Mouse (Mus musculus) forebrain, embryonic 13.5 days (tissue): ENCODE measurements around the gene Madcam1. TPM values are rescaled to one million over a fixed set of nuclear protein-coding genes. Genes with fewer than 3 reads are reported as not detected.

Experiments
- ATAC-seq: fragments of 200-750 bp; cut with Nextera tagmentation; 2 replicates; pipeline ENCODE4 v1.8.0; 2017
- H3K27ac ChIP-seq: fragments of 300-500 bp; sonication (generic); 2 replicates; pipeline ENCODE4 v1.5.1; 2015; ENCODE audit warnings: inconsistent platforms, mild to moderate bottlenecking, moderate library complexity
- H3K27me3 ChIP-seq: fragments of 300-500 bp; sonication (generic); 2 replicates; pipeline ENCODE4 v1.6.1; 2015; ENCODE audit warnings: mild to moderate bottlenecking, inconsistent platforms
- H3K36me3 ChIP-seq: fragments of 300-500 bp; sonication (generic); 2 replicates; pipeline ENCODE4 v1.6.1; 2015; ENCODE audit warnings: mild to moderate bottlenecking, inconsistent platforms; ENCODE audit not compliant: poor library complexity, severe bottlenecking
- H3K4me1 ChIP-seq: fragments of 300-500 bp; sonication (generic); 2 replicates; pipeline ENCODE4 v1.6.1; 2015; ENCODE audit warnings: inconsistent platforms
- H3K4me2 ChIP-seq: fragments of 300-500 bp; sonication (generic); 2 replicates; pipeline ENCODE4 v1.6.1; 2015; ENCODE audit warnings: inconsistent platforms, mild to moderate bottlenecking, moderate library complexity
- H3K4me3 ChIP-seq: fragments of 300-500 bp; sonication (generic); 2 replicates; pipeline ENCODE4 v1.5.1; 2015; ENCODE audit warnings: mild to moderate bottlenecking, inconsistent platforms
- H3K9ac ChIP-seq: fragments of 300-500 bp; sonication (generic); 2 replicates; pipeline ENCODE4 v1.6.1; 2015; ENCODE audit warnings: mild to moderate bottlenecking, inconsistent platforms
- H3K9me3 ChIP-seq: fragments of 300-500 bp; sonication (generic); replicated peaks from 2 replicates; pipeline ENCODE4 v1.6.1; 2016; ENCODE audit warnings: inconsistent platforms
- WGBS: fragments of 180-500 bp; shearing (Covaris S2); methylation state at CpG from one replicate; pipeline ENCODE4 v1.1.7; 2015; 5-methylcytosine and 5-hydroxymethylcytosine counted together
- polyA plus RNA-seq: library from polyadenylated mRNA; unstranded; fragments of >200 nt; fragmentation: Nextera tagmentation; extraction: Ambion mirVana; gene quantifications from 2 replicates; pipeline ENCODE4 v1.2.1, GENCODE M21; 2015

Gene Madcam1
- polyA plus RNA-seq, 1 experiment from 2014 or later: 0.31 TPM

DNA sequence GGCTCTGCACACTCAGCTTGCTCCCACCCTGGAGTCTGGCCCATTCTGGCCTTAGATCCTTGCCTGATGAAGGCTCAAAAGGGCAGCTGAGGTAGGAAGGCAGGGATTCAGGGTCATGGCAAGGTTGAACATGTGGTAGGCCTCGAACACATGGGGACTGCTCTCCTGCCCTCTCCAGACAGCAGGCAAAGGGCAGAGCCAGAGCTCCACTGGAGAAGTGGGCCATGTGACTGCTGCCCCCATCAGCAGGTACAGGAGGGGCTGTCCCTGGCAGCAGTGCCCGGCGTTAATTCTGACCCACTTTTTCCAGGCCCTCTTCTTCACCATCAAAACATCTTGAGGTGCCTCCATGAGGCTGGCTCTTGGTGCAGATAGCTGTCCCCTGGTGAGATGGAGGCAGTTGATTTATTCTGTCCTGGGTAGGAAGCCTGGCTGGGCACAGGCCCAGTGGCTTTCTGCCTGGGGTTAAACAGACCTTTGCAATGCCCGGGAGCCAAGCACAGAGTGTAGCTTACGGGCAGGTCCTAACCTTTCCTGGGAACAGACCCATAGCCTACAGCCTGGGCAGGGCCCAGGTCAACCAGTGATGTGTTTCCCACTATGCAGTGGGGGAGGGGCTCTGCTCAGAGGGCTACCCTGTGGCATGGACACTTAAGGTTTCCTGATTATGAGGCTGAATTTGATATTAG, 42.2 kb downstream of the Madcam1 start:
- no peaks in the 10 kb centered on the region for H3K27me3 ChIP-seq
- 86% methylated on average over 5 of the region's 5 CpGs for WGBS
- no peaks in the 10 kb centered on the region for H3K9me3 ChIP-seq
- peak overlapping the region; percentile 82 for H3K4me2 ChIP-seq
- peaks cover 30% of the 10 kb centered on the region for H3K4me1 ChIP-seq
- H3K4me3 ChIP-seq: peak overlapping the region; percentile 70; the same call in 1 of the 2 replicates
- no peak for ATAC-seq
- peak overlapping the region; percentile 89 for H3K9ac ChIP-seq
- H3K36me3 ChIP-seq: peaks cover 46% of the 10 kb centered on the region
- no peak overlapping the region for H3K27ac ChIP-seq

DNA sequence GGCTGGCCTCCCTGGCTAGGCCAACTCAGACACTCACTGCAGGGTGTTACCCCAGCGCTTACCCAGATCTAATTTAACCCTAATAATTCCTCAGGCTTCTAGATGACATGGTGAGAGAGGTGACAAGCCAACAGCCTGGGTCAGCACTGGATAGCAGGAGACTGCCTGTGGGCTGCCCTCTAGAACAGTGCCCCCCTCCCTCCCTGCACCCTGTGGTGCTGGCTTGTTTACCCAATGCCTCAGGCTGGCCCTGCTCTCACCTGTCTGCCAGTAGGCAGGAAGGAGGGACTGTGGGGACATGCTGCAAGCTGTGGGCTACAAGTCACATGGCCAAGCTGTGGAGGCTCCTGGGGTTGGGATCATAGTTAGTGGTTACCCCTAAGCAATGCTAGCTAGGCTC, 42.8 kb downstream of the Madcam1 start:
- Histone ChIP-seq H3K4me3 (no peak overlapping the region), H3K4me1 (peaks cover 30% of the 10 kb centered on the region), H3K27me3 (no peaks in the 10 kb centered on the region), H3K9me3 (no peaks in the 10 kb centered on the region), H3K27ac (no peak overlapping the region), H3K9ac (peak overlapping the region; percentile 89; the same call in 1 of the 2 replicates), H3K36me3 (peaks cover 52% of the 10 kb centered on the region), H3K4me2 (peak overlapping the region; percentile 82)
- WGBS: 59% methylated on average over 1 of the region's 1 CpGs
- ATAC-seq: no peak

DNA sequence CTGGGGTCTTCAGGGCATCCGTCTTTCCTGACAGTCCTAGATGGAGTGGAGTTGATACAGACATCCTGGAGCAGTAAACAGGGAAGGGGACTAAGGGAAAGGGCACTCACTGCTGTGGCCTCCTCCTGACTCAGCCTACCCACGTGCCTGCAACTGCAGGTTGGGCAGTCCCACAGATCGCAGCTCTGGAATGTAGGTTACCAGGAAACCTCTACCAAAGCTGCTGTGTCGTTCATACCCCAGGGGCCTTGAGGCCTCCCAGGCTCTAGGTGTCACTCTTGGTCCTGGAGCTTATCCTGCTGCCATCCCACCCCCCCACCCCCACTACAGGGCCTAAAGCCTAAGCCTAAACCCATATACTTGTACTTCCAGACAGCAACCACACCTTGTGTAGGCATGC, 43.4 kb downstream of the Madcam1 start:
- Histone ChIP-seq H3K9ac (0 out of 2 replicates have a peak overlapping the region, but pooled peaks have one; percentile 2), H3K36me3 (peaks cover 52% of the 10 kb centered on the region)
- 80% methylated on average over 4 of the region's 4 CpGs for WGBS

DNA sequence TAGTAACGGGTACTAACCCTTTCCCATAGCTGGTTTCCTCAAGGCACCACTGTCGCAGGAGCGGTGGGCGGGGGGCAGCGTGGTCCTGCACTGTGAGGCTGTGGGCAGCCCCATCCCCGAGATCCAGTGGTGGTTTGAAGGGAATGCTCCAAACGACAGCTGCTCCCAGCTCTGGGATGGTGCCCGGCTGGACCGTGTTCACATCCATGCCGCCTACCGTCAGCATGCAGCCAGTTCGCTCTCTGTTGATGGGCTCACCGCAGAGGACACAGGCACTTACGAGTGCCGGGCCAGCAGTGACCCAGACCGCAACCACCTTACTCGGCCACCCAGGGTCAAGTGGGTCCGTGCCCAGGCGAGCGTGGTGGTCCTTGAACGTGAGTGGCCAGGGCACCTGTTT, 44.3 kb downstream of the Madcam1 start:
- Histone ChIP-seq H3K9ac (no peak overlapping the region), H3K4me3 (no peak overlapping the region), H3K36me3 (peaks cover 52% of the 10 kb centered on the region), H3K4me2 (no peak overlapping the region), H3K4me1 (peaks cover 30% of the 10 kb centered on the region), H3K27ac (no peak overlapping the region), H3K27me3 (no peaks in the 10 kb centered on the region), H3K9me3 (no peaks in the 10 kb centered on the region)
- no peak for ATAC-seq
- 88% methylated on average over 21 of the region's 21 CpGs for WGBS

More for the DNA sequence above, 43.4 kb downstream of the Madcam1 start:
- Histone ChIP-seq H3K4me2 (no peak overlapping the region), H3K9me3 (no peaks in the 10 kb centered on the region), H3K27me3 (no peaks in the 10 kb centered on the region), H3K4me3 (no peak overlapping the region), H3K27ac (no peak overlapping the region), H3K4me1 (peaks cover 30% of the 10 kb centered on the region)
- no peak for ATAC-seq

DNA sequence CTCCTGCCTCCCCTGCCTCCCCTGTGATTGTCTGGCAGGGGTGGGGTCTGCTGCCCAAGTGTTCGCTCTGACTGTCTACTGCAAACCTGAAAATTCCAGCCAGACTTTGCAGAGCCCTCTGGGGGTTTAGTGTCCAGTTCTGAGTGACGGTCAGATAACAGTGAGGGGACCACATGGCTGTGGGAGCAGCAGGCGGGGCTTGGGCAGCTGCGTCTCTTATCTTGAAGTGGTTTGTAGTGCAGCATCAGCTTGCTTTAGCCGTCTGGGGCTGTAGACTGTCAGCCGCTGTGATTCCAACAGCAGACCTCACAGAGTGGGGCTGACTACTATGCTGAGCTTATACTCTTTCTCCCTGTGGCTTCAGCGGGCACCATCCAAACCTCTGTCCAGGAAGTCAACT, 44.9 kb downstream of the Madcam1 start:
- peaks cover 30% of the 10 kb centered on the region for H3K4me1 ChIP-seq
- WGBS: 81% methylated on average over 7 of the region's 7 CpGs
- H3K9me3 ChIP-seq: no peaks in the 10 kb centered on the region
- no peak overlapping the region for H3K9ac ChIP-seq
- H3K36me3 ChIP-seq: peaks cover 52% of the 10 kb centered on the region
- ATAC-seq: no peak
- H3K4me2 ChIP-seq: no peak overlapping the region
- H3K4me3 ChIP-seq: no peak overlapping the region
- no peak overlapping the region for H3K27ac ChIP-seq
- H3K27me3 ChIP-seq: no peaks in the 10 kb centered on the region

DNA sequence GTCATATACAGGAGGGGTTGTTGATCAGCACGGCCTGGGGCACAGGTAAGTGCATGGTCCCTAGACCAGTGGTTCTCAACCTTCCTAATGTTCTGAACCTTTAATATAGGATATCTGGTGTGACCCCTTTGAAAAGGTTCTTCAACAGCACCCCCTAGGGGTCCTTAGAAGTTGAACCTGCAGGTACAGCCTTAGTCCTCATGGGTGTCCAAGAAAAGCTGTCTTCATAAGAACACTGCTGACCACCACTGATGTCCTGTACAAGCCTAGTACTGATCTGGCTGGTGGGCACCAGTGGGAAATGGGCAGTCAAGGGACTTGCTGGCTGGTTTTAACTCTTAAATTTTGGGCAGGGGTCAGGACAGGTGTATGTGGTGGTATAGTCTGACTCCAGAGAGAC, 47.7 kb downstream of the Madcam1 start:
- H3K9ac ChIP-seq: no peak overlapping the region
- peaks cover 26% of the 10 kb centered on the region for H3K27me3 ChIP-seq
- H3K4me1 ChIP-seq: peaks cover 14% of the 10 kb centered on the region
- no peak; the same call in 1 of the 2 replicates for ATAC-seq
- H3K4me3 ChIP-seq: no peak overlapping the region
- peaks cover 41% of the 10 kb centered on the region for H3K36me3 ChIP-seq
- H3K27ac ChIP-seq: no peak overlapping the region
- WGBS: 87% methylated on average over 1 of the region's 1 CpGs
- H3K4me2 ChIP-seq: no peak overlapping the region
- no peaks in the 10 kb centered on the region for H3K9me3 ChIP-seq

DNA sequence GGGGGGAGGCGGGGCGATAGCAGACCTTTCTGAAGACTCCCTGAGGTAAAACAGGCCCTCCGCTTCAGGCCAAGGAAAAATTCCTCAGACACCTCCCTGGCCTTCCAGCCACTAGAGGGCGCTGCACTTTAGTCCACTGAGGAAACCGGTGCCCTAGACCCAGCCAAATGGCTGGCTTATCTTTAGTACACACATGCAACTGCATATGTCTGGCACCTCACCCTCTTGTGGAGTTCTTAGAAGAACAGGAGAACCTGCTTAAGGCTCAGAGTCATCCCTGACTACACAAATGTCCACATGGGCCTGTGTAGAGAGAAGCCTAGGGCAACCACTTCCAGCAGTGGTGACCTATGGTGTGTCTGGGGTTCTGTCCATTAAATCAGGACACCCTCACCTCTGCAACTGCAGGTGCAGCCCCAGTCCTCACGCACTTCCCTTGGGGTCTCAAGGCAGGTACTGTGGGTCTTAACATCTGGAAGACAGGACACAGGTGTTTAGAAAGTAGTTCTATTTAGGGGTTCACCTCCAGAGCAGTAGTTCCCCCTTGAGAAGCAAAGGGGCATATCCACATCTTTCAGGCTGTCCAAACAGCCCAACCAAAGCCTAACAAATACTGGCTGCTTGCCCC, 48.3 kb downstream of the Madcam1 start:
- WGBS: 8% methylated on average over 6 of the region's 6 CpGs
- Histone ChIP-seq H3K9ac (no peak overlapping the region), H3K9me3 (no peaks in the 10 kb centered on the region), H3K36me3 (peaks cover 38% of the 10 kb centered on the region), H3K4me2 (no peak overlapping the region), H3K4me1 (peaks cover 14% of the 10 kb centered on the region), H3K4me3 (no peak overlapping the region), H3K27ac (no peak overlapping the region), H3K27me3 (peaks cover 32% of the 10 kb centered on the region)
- peak; percentile 12; the same call in 1 of the 2 replicates for ATAC-seq

DNA sequence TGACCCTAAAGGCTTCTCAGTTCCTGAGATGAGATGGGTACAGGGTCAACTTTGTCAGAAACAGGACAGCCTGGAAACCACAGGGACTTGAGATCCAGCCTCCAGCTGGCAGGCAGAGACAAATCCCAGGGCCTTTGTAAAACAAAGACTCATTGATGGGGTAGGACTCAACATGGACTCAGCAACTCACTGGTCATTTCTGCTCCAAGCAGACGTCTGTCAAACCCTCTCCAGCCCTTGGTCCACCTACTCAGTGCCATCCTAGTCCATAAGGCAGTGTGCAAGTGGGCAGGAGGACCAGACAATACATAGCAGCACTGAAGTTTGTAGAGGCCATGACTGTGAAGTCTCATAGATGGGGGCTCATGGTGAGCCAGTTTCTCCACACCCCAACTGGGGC, 48.8 kb downstream of the Madcam1 start:
- Histone ChIP-seq H3K27ac (no peak overlapping the region), H3K4me2 (no peak overlapping the region), H3K4me1 (peaks cover 16% of the 10 kb centered on the region), H3K9ac (no peak overlapping the region), H3K4me3 (no peak overlapping the region), H3K36me3 (peaks cover 38% of the 10 kb centered on the region), H3K27me3 (peaks cover 37% of the 10 kb centered on the region), H3K9me3 (no peaks in the 10 kb centered on the region)
- ATAC-seq: no peak
- 63% methylated on average over 1 of the region's 1 CpGs for WGBS

DNA sequence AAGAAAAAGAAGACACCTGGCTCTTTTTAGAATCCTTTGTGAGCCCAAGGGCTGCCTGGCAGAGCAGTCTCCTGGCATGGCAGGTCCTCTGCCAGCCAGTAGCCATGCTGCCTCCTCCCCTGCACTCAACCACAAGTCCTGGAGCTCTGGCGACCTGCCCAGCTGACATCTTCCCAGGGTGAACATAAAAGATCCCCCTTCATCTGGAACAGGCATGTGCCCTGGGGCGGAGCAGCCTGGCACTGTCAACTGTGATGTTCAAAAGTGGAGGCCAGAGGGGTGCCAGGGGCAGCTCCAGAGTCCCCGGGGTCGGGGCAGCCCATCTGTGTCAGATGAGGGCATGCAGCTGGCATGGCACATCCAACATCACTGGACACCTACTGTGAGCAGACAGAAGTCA, 50.6 kb downstream of the Madcam1 start:
- Histone ChIP-seq H3K4me1 (peaks cover 16% of the 10 kb centered on the region), H3K27me3 (peaks cover 56% of the 10 kb centered on the region), H3K9ac (no peak overlapping the region), H3K36me3 (peaks cover 22% of the 10 kb centered on the region), H3K9me3 (no peaks in the 10 kb centered on the region), H3K27ac (no peak overlapping the region), H3K4me3 (no peak overlapping the region), H3K4me2 (no peak overlapping the region)
- WGBS: 68% methylated on average over 4 of the region's 4 CpGs
- ATAC-seq: no peak

DNA sequence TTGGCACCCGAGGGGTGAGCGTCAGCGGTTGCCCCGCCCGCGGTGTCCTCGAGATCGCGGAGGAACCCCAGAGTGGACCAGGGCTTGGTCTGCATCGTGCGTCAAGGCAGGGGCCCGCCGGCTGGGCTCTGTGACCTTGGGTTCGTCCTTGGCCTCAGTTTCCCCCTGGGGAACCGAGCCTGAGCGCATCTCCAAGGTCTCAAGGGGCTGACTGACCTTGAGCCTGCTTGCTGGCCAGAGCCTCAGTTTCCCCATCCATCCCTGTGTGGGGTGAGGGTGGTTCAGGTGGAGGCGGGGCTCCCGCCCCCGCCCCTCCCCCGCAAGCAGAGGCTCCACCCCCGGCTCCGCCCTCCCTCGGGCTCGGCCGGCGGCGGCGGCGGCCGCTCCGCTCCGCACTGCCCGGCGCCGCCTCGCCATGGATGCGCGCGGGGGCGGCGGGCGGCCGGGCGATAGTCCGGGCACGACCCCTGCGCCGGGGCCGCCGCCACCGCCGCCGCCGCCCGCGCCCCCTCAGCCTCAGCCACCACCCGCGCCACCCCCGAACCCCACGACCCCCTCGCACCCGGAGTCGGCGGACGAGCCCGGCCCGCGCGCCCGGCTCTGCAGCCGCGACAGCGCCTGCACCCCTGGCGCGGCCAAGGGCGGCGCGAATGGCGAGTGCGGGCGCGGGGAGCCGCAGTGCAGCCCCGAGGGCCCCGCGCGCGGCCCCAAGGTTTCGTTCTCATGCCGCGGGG, 52.1 kb downstream of the Madcam1 start, which contains the start of gene Hcn2:
Hcn2 (plus strand) TSS at position 381 of the 734 bp plus-strand sequence.
- Histone ChIP-seq H3K4me1 (peaks cover 16% of the 10 kb centered on the region), H3K9ac (peak within 1 kb of the TSS; percentile 70), H3K4me3 (peak within 1 kb of the TSS; percentile 64), H3K4me2 (peak within 1 kb of the TSS; percentile 94), H3K27ac (no peak within 1 kb of the TSS), H3K9me3 (no peaks in the 10 kb centered on the region), H3K27me3 (peaks cover 58% of the 10 kb centered on the region), H3K36me3 (peaks cover 7% of the 10 kb centered on the region)
- ATAC-seq: peak; percentile 59
- WGBS: 3% methylated on average over 49 of the region's 91 CpGs

DNA sequence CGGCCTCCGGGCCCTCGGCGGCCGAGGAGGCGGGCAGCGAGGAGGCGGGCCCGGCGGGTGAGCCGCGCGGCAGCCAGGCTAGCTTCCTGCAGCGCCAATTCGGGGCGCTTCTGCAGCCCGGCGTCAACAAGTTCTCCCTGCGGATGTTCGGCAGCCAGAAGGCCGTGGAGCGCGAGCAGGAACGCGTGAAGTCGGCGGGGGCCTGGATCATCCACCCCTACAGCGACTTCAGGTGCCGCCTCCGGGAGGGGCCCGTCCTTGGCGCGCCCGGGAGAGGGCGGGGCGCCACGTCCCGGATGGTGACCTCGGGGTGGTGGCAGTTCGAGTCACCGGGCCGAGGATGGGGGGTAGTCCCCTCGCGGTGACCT, 52.6 kb downstream of the Madcam1 start:
- Histone ChIP-seq H3K27me3 (peaks cover 58% of the 10 kb centered on the region), H3K4me1 (peaks cover 16% of the 10 kb centered on the region), H3K36me3 (peaks cover 2% of the 10 kb centered on the region), H3K4me2 (peak overlapping the region; percentile 94), H3K9me3 (no peaks in the 10 kb centered on the region), H3K27ac (no peak overlapping the region), H3K4me3 (peak overlapping the region; percentile 64), H3K9ac (peak overlapping the region; percentile 70)
- under 1% methylated on average over 38 of the region's 44 CpGs for WGBS
- 0 out of 2 replicates have a peak, but pooled peaks have one; percentile 17 for ATAC-seq
